8 mouse cellular contexts compared by ENCODE assay signal in the genomic region with DNA sequence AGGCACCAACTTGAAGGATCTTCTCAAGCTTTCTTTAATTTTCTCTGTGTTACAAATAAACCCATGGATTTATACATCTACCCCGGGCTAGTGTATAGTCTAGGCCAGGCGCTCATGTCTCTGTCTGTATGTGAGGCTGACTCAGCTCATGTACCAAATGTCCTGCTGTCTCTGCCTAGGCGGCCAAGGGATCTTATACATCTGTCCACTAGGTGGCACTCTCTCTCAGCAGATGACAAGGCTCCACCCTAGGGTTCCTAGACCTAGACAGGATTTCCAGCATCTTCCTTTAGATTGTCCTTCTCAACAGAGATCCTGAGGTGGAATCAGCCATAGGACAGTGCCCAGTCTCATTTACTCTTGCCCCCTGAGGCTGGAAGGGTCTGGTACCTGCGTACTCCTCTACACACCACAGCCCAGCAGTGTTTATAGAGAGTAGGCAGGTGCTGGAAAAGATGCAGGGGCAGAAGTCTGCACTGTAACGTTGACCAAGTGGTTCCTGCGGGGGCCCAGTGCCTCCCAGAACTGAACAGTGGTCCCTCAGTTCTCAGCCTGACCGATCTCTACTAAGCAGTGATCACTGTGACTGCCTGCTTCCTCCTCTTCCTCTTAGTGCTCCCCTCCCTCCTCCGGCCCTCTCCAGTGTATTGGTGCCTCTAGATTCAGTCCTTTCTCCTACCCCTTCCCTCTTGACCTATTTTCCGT. TPM values are rescaled to one million over a fixed set of nuclear protein-coding genes. Genes with fewer than 3 reads are reported as not detected.
A peak's percentile ranks its signal among the peaks of the same experiment; 100 is the strongest.
DNase-seq lines count a peak whose midpoint lies in the region; ATAC-seq and TF ChIP-seq lines count a peak whose summit lies in the region.

No protein-coding gene starts in this region.

- no peak overlapping the region for H3K9ac ChIP-seq in MEL (ENCODE audit: control insufficient read depth, low read depth, low read length, poor library complexity, severe bottlenecking)
- 0 out of 2 replicates have a peak overlapping the region, but pooled peaks have one; percentile 12 for H3K9ac ChIP-seq in forebrain, embryonic 16.5 days (replicated peaks; ENCODE audit: low read depth, low read length)

- no peaks in the 10 kb centered on the region for H3K9me3 ChIP-seq in MEL (replicated peaks; ENCODE audit: insufficient read depth, low read length)
- H3K9me3 ChIP-seq in forebrain, embryonic 16.5 days (ENCODE audit: control insufficient read depth, low read length), result no peaks in the 10 kb centered on the region

- WGBS in forebrain, embryonic 16.5 days, result 64% methylated on average over 9 of the region's 9 CpGs
- 61% methylated on average over 9 of the region's 9 CpGs for WGBS in lung, adult 2 months
- 66% methylated on average over 9 of the region's 9 CpGs for WGBS in thymus, adult 2 months

- H3K27ac ChIP-seq in MEL (ENCODE audit: control insufficient read depth, low read depth, low read length), result no peak overlapping the region
- H3K27ac ChIP-seq in forebrain, embryonic 16.5 days (ENCODE audit: low read length), result no peak overlapping the region
- H3K27ac ChIP-seq in layer of hippocampus, adult 2 months, result no peak overlapping the region; the same call in 1 of the 2 replicates
- no peak overlapping the region for H3K27ac ChIP-seq in thymus, adult 2 months (ENCODE audit: control insufficient read depth, insufficient read depth, low read length)

- peak; percentile 93 for ATAC-seq in forebrain, embryonic 16.5 days
- peak; percentile 58 to 78 for ATAC-seq in hematopoietic stem cell, adult 5-6 weeks (replicated peaks in 1 of 2; ENCODE audit: insufficient read depth in 1 of 2, low FRiP score in 2 of 2, low TSS enrichment in 1 of 2, low read depth in 1 of 2, poor library complexity in 2 of 2, severe bottlenecking in 2 of 2)

- H3K79me2 ChIP-seq in MEL (ENCODE audit: control insufficient read depth, insufficient read depth, low read length, poor library complexity), result no peaks in the 10 kb centered on the region

- no peak overlapping the region for H3K4me3 ChIP-seq in MEL (ENCODE audit: control insufficient read depth in 1 of 2, insufficient read depth in 1 of 2, low read depth in 2 of 2, low read length in 2 of 2)
- H3K4me3 ChIP-seq in forebrain, embryonic 16.5 days (replicated peaks; ENCODE audit: low read length), result no peak overlapping the region
- no peak overlapping the region for H3K4me3 ChIP-seq in layer of hippocampus, adult 2 months
- no peak overlapping the region for H3K4me3 ChIP-seq in lung, adult 2 months (replicated peaks; ENCODE audit: extremely low read depth, low read depth, low read length)
- no peak overlapping the region for H3K4me3 ChIP-seq in thymus, adult 2 months (ENCODE audit: control insufficient read depth, insufficient read depth, low read length)

- no peaks in the 10 kb centered on the region for H3K27me3 ChIP-seq in MEL (ENCODE audit: control insufficient read depth in 1 of 2, insufficient read depth in 2 of 2, low read length in 2 of 2)
- H3K27me3 ChIP-seq in forebrain, embryonic 16.5 days (replicated peaks; ENCODE audit: control insufficient read depth, insufficient read depth, low read length), result no peaks in the 10 kb centered on the region
- H3K27me3 ChIP-seq in thymus, adult 2 months (ENCODE audit: control insufficient read depth, insufficient read depth, low read length), result no peaks in the 10 kb centered on the region

- TF ChIP-seq RAD21 in MEL (IDR thresholded peaks at IDR 0.05; ENCODE audit: low read depth, low read length), result peak; percentile 92

- no peaks in the 10 kb centered on the region for H3K36me3 ChIP-seq in MEL (ENCODE audit: control insufficient read depth in 1 of 2, insufficient read depth in 2 of 2, low read length in 2 of 2)
- H3K36me3 ChIP-seq in forebrain, embryonic 16.5 days (ENCODE audit: control insufficient read depth, insufficient read depth), result peaks cover 4% of the 10 kb centered on the region; the same call in 1 of the 2 replicates
- H3K36me3 ChIP-seq in thymus, adult 2 months (ENCODE audit: control insufficient read depth, insufficient read depth, low read length), result no peaks in the 10 kb centered on the region

- H3K4me2 ChIP-seq in forebrain, embryonic 16.5 days (ENCODE audit: low read length), result no peak overlapping the region

- peak; percentile 81 for DNase-seq in MEL (ENCODE audit: low read depth, low spot score)
- peak; percentile 87 for DNase-seq in cerebellum, adult 11 months
- peak; percentile 89 to 91 for DNase-seq in layer of hippocampus, adult 2 months (ENCODE audit: low spot score in 2 of 2)
- peak; percentile 67 for DNase-seq in lung, adult 2 months
- DNase-seq in ovary, adult 18-20 months (ENCODE audit: low spot score), result peak; percentile 40
- peak; percentile 70 for DNase-seq in thymus, adult 2 months

- TF ChIP-seq CTCF in MEL (IDR thresholded peaks at IDR 0.05 in 2 of 3, conservative IDR thresholded peaks at IDR 0.05 in 1 of 3; ENCODE audit: control insufficient read depth in 1 of 3, insufficient read depth in 1 of 3, low read depth in 2 of 3, low read length in 3 of 3, poor library complexity in 1 of 3, severe bottlenecking in 1 of 3), result peak; percentile 89 to 94 (median 93)
- peak; percentile 99 for TF ChIP-seq CTCF in layer of hippocampus, adult 2 months (conservative IDR thresholded peaks at IDR 0.05)
- peak; percentile 90 for TF ChIP-seq CTCF in lung, adult 2 months (IDR thresholded peaks at IDR 0.05; ENCODE audit: insufficient read depth, low read length)
- 0 out of 2 replicates have a peak, but pooled peaks have one; percentile 26 for TF ChIP-seq CTCF in thymus, adult 2 months (IDR thresholded peaks at IDR 0.05; ENCODE audit: borderline replicate concordance, control insufficient read depth, extremely low read depth, insufficient read depth, low read length, poor library complexity)

- no peak for TF ChIP-seq EP300 in MEL (IDR thresholded peaks at IDR 0.05; ENCODE audit: low read depth in 1 of 2, low read length in 2 of 2)

- no peak for TF ChIP-seq POLR2A in MEL (IDR thresholded peaks at IDR 0.05; ENCODE audit: control insufficient read depth in 1 of 2, insufficient read depth in 1 of 2, low read depth in 1 of 2, low read length in 2 of 2, poor library complexity in 1 of 2)
- no peak for TF ChIP-seq POLR2A in lung, adult 2 months (IDR thresholded peaks at IDR 0.05; ENCODE audit: borderline replicate concordance, extremely low read depth, low read depth, low read length)
- no peak for TF ChIP-seq POLR2A in thymus, adult 2 months (IDR thresholded peaks at IDR 0.05; ENCODE audit: control insufficient read depth, extremely low read depth, insufficient read depth, low read length, poor library complexity)

- no peaks in the 10 kb centered on the region for H3K4me1 ChIP-seq in MEL (ENCODE audit: control insufficient read depth in 1 of 2, insufficient read depth in 2 of 2, low read length in 2 of 2)
- H3K4me1 ChIP-seq in forebrain, embryonic 16.5 days (replicated peaks; ENCODE audit: control insufficient read depth, insufficient read depth, low read length), result no peaks in the 10 kb centered on the region
- no peaks in the 10 kb centered on the region for H3K4me1 ChIP-seq in lung, adult 2 months (ENCODE audit: control insufficient read depth, insufficient read depth, low read length)
- no peaks in the 10 kb centered on the region for H3K4me1 ChIP-seq in thymus, adult 2 months (replicated peaks; ENCODE audit: control insufficient read depth, insufficient read depth, low read length)

TF ChIP-seq in MEL, 35 proteins besides CTCF, POLR2A, EP300 and RAD21:
- TF ChIP-seq BHLHE40 (IDR thresholded peaks at IDR 0.05; ENCODE audit: borderline replicate concordance, low read depth, low read length) (no peak), SMC3 (IDR thresholded peaks at IDR 0.05; ENCODE audit: low read depth, low read length) (peak; percentile 83), NRF1 (IDR thresholded peaks at IDR 0.05; ENCODE audit: insufficient read depth, low read depth, low read length, poor library complexity, severe bottlenecking) (no peak), ELF1 (IDR thresholded peaks at IDR 0.05; ENCODE audit: low read depth, low read length) (no peak), MXI1 (IDR thresholded peaks at IDR 0.05; ENCODE audit: low read depth, low read length) (no peak), MAFK (IDR thresholded peaks at IDR 0.05; ENCODE audit: borderline replicate concordance, low read depth, low read length) (no peak), ZC3H11A (IDR thresholded peaks at IDR 0.05; ENCODE audit: low read depth, low read length) (peak; percentile 58), MYC (IDR thresholded peaks at IDR 0.05; ENCODE audit: low read depth, low read length) (no peak), ZNF384 (IDR thresholded peaks at IDR 0.05; ENCODE audit: low read depth, low read length) (no peak), HCFC1 (IDR thresholded peaks at IDR 0.05; ENCODE audit: low read depth, low read length) (no peak)

RNA-seq across cellular contexts. Expression of gene Ctnnbip1, which starts 31.3 kb away (rescaled TPM):
- total RNA-seq in MEL (2012; rRNA removed), result 10.8 and 12.7 TPM in 2 replicates
- 10 to 100 TPM in 1 of 2 experiments, not detected in 1; 20.2 TPM for polyA plus RNA-seq in MEL (2012; ENCODE audit: insufficient read depth in 1 of 2, insufficient read length in 2 of 2, low read depth in 1 of 2, low replicate concordance in 2 of 2, missing spikeins in 1 of 2)
- polyA plus RNA-seq in forebrain, embryonic 16.5 days (2015; fragmentation: Nextera tagmentation; extraction: Ambion mirVana), result 94.1 and 105 TPM in 2 replicates
- 9.6 and 9.7 TPM in 2 replicates for total RNA-seq in hematopoietic stem cell, adult 5-6 weeks (2017)
- total RNA-seq in layer of hippocampus, adult 2 months (2021), result 10 to 100 TPM; 32.2 to 34.4 TPM
- 9.8 and 16.0 TPM in 2 replicates for polyA plus RNA-seq in lung, adult 2 months (2012; rRNA removed)
- 13.2 and 17.9 TPM in 2 replicates for polyA plus RNA-seq in thymus, adult 2 months (2012; rRNA removed)

RNA-seq across cellular contexts. Expression of gene Clstn1, which starts 36.9 kb away (rescaled TPM):
- total RNA-seq in MEL (2012; rRNA removed), result 19.3 and 26.6 TPM in 2 replicates
- 1 to 10 TPM in 1 of 2 experiments, not detected in 1; 6.1 TPM for polyA plus RNA-seq in MEL (2012; ENCODE audit: insufficient read depth in 1 of 2, insufficient read length in 2 of 2, low read depth in 1 of 2, low replicate concordance in 2 of 2, missing spikeins in 1 of 2)
- polyA plus RNA-seq in forebrain, embryonic 16.5 days (2015; fragmentation: Nextera tagmentation; extraction: Ambion mirVana), result 65.3 and 81.8 TPM in 2 replicates
- total RNA-seq in hematopoietic stem cell, adult 5-6 weeks (2017), result 12.7 and 15.2 TPM in 2 replicates
- total RNA-seq in layer of hippocampus, adult 2 months (2021), result 100 to 1,000 TPM; 748 to 817 TPM
- polyA plus RNA-seq in lung, adult 2 months (2012; rRNA removed), result 93.8 and 111 TPM in 2 replicates
- polyA plus RNA-seq in thymus, adult 2 months (2012; rRNA removed), result 21.6 and 24.5 TPM in 2 replicates

Comparison
In these comparisons a context has a peak if more than half of its experiments do, and no peak if none do; other contexts are left out.
1. DNase-seq: peak in every context shown above with its lines; median percentile 90 in layer of hippocampus, adult 2 months; 87 in cerebellum, adult 11 months; 81 in MEL; 70 in thymus, adult 2 months; 67 in lung, adult 2 months; 40 in ovary, adult 18-20 months.
2. CTCF ChIP-seq: peak in every context shown above with its lines; median percentile 99 in layer of hippocampus, adult 2 months; 93 in MEL; 90 in lung, adult 2 months; 26 in thymus, adult 2 months.